Mouse (Mus musculus) liver, postnatal 0 days (tissue): ENCODE data around the gene Dnajc7.

Experiments
- CTCF ChIP-seq: sonication (generic); IDR thresholded peaks from 2 replicates; pipeline ENCODE4 v1.5.1; 2016; ENCODE audit warnings: antibody characterized with exemption, low read depth
- EP300 ChIP-seq: IDR thresholded peaks from 2 replicates; pipeline ENCODE4 v1.6.1; 2016; ENCODE audit warnings: antibody characterized with exemption, low read depth, mild to moderate bottlenecking

GRCm38 (mm10) chr11:100640159-100640906, 20.4 kb upstream of the Dnajc7 start:
- TF ChIP-seq CTCF (peak; percentile 55), EP300 (no peak)
